Mouse (Mus musculus) heart, embryonic 15.5 days (tissue): ENCODE measurements around the gene Zc3h12c. TPM values are rescaled to one million over a fixed set of nuclear protein-coding genes. Genes with fewer than 3 reads are reported as not detected.
A peak's percentile ranks its signal among the peaks of the same experiment; 100 is the strongest.

Experiments used
- ATAC-seq: fragments of 200-750 bp; cut with Nextera tagmentation; replicated peaks from 2 replicates; pipeline ENCODE4 v1.8.0; 2017; ENCODE audit warnings: low read depth, moderate TSS enrichment; ENCODE audit not compliant: insufficient number of reproducible peaks, insufficient read depth, low FRiP score
- H3K27ac ChIP-seq: fragments of 300-500 bp; sonication (generic); 2 replicates; pipeline ENCODE4 v1.5.1; 2015; ENCODE audit warnings: mild to moderate bottlenecking, inconsistent platforms
- H3K27me3 ChIP-seq: fragments of 300-500 bp; sonication (generic); 2 replicates; pipeline ENCODE4 v1.6.1; 2015; ENCODE audit warnings: inconsistent platforms
- H3K36me3 ChIP-seq: fragments of 300-500 bp; sonication (generic); 2 replicates; pipeline ENCODE4 v1.6.1; 2015; ENCODE audit warnings: mild to moderate bottlenecking, inconsistent platforms
- H3K4me1 ChIP-seq: fragments of 300-500 bp; sonication (generic); replicated peaks from 2 replicates; pipeline ENCODE4 v1.6.1; 2015; ENCODE audit warnings: inconsistent platforms
- H3K4me2 ChIP-seq: fragments of 300-500 bp; sonication (generic); 2 replicates; pipeline ENCODE4 v1.6.1; 2015; ENCODE audit warnings: inconsistent platforms, mild to moderate bottlenecking, moderate library complexity
- H3K4me3 ChIP-seq: fragments of 300-500 bp; sonication (generic); 2 replicates; pipeline ENCODE4 v1.5.1; 2015; ENCODE audit warnings: mild to moderate bottlenecking, inconsistent platforms
- H3K9ac ChIP-seq: fragments of 300-500 bp; sonication (generic); 2 replicates; pipeline ENCODE4 v1.6.1; 2015; ENCODE audit warnings: mild to moderate bottlenecking, inconsistent platforms
- H3K9me3 ChIP-seq: fragments of 300-500 bp; sonication (generic); replicated peaks from 2 replicates; pipeline ENCODE4 v1.6.1; 2016; ENCODE audit warnings: inconsistent platforms
- WGBS: fragments of 180-500 bp; shearing (Covaris S2); methylation state at CpG from one replicate; pipeline ENCODE4 v1.1.7; 2015; ENCODE audit warnings: mixed read lengths; 5-methylcytosine and 5-hydroxymethylcytosine counted together
- polyA plus RNA-seq: library from polyadenylated mRNA; unstranded; fragments of >200 nt; fragmentation: Nextera tagmentation; extraction: Ambion mirVana; gene quantifications from 2 replicates; pipeline ENCODE4 v1.2.1, GENCODE M21; 2015

The Zc3h12c gene
- polyA plus RNA-seq, 1 experiment from 2014 or later: 2.2 TPM

GRCm38 (mm10) chr9:52102060-52102844 is 66.1 kb downstream of the Zc3h12c start:
- no peak overlapping the region for H3K9ac ChIP-seq
- H3K4me3 ChIP-seq: no peak overlapping the region
- WGBS: 44% methylated on average over 13 of the region's 13 CpGs
- peak; percentile 48 for ATAC-seq
- peak overlapping the region; percentile 46 for H3K27ac ChIP-seq
- no peaks in the 10 kb centered on the region for H3K36me3 ChIP-seq
- H3K4me2 ChIP-seq: peak overlapping the region; percentile 13; the same call in 1 of the 2 replicates
- no peaks in the 10 kb centered on the region for H3K27me3 ChIP-seq
- H3K4me1 ChIP-seq: peaks cover 15% of the 10 kb centered on the region
- H3K9me3 ChIP-seq: no peaks in the 10 kb centered on the region

- Histone ChIP-seq H3K4me1 (peaks cover 15% of the 10 kb centered on the region), H3K36me3 (no peaks in the 10 kb centered on the region), H3K4me2 (0 out of 2 replicates have a peak overlapping the region, but pooled peaks have one; percentile 5), H3K27me3 (no peaks in the 10 kb centered on the region), H3K9ac (no peak overlapping the region), H3K27ac (no peak overlapping the region), H3K4me3 (no peak overlapping the region), H3K9me3 (no peaks in the 10 kb centered on the region)
- no peak for ATAC-seq
- 81% methylated on average over 14 of the region's 14 CpGs for WGBS
Observed at GRCm38 (mm10) chr9:52100426-52100825, 67.9 kb downstream of the Zc3h12c start.

- ATAC-seq: 0 out of 2 replicates have a peak, but pooled peaks have one; percentile 50
- peaks cover 27% of the 10 kb centered on the region for H3K4me1 ChIP-seq
- WGBS: 2% methylated on average over 7 of the region's 7 CpGs
Observed at GRCm38 (mm10) chr9:52098600-52098999, 69.8 kb downstream of the Zc3h12c start.

GRCm38 (mm10) chr9:52097386-52097785 is 71.0 kb downstream of the Zc3h12c start:
- Histone ChIP-seq H3K27me3 (no peaks in the 10 kb centered on the region), H3K27ac (no peak overlapping the region), H3K4me3 (no peak overlapping the region), H3K9me3 (no peaks in the 10 kb centered on the region), H3K9ac (no peak overlapping the region), H3K36me3 (no peaks in the 10 kb centered on the region), H3K4me1 (peaks cover 32% of the 10 kb centered on the region), H3K4me2 (no peak overlapping the region)
- WGBS: 54% methylated on average over 1 of the region's 1 CpGs
- ATAC-seq: no peak

More at GRCm38 (mm10) chr9:52098600-52098999, 69.8 kb downstream of the Zc3h12c start:
- Histone ChIP-seq H3K36me3 (no peaks in the 10 kb centered on the region), H3K9ac (no peak overlapping the region), H3K4me2 (no peak overlapping the region), H3K4me3 (no peak overlapping the region), H3K27ac (no peak overlapping the region), H3K27me3 (no peaks in the 10 kb centered on the region), H3K9me3 (no peaks in the 10 kb centered on the region)

- no peak overlapping the region for H3K4me3 ChIP-seq
- H3K36me3 ChIP-seq: no peaks in the 10 kb centered on the region
- no peak for ATAC-seq
- no peaks in the 10 kb centered on the region for H3K27me3 ChIP-seq
- no peaks in the 10 kb centered on the region for H3K9me3 ChIP-seq
- no peak overlapping the region for H3K9ac ChIP-seq
- 66% methylated on average over 3 of the region's 3 CpGs for WGBS
- H3K27ac ChIP-seq: no peak overlapping the region
- no peak overlapping the region for H3K4me2 ChIP-seq
- peaks cover 32% of the 10 kb centered on the region for H3K4me1 ChIP-seq
Observed at GRCm38 (mm10) chr9:52095666-52096065, 72.7 kb downstream of the Zc3h12c start.

GRCm38 (mm10) chr9:52094471-52094980 is 73.8 kb downstream of the Zc3h12c start:
- Histone ChIP-seq H3K27ac (no peak overlapping the region), H3K9ac (no peak overlapping the region), H3K4me3 (no peak overlapping the region), H3K36me3 (peaks cover 6% of the 10 kb centered on the region; the same call in 1 of the 2 replicates), H3K27me3 (no peaks in the 10 kb centered on the region), H3K9me3 (no peaks in the 10 kb centered on the region), H3K4me1 (peaks cover 32% of the 10 kb centered on the region), H3K4me2 (no peak overlapping the region)
- 62% methylated on average over 10 of the region's 10 CpGs for WGBS
- ATAC-seq: no peak

GRCm38 (mm10) chr9:52094016-52094415 is 74.4 kb downstream of the Zc3h12c start:
- H3K27ac ChIP-seq: no peak overlapping the region
- 54% methylated on average over 5 of the region's 5 CpGs for WGBS

GRCm38 (mm10) chr9:52093108-52093507 is 75.3 kb downstream of the Zc3h12c start:
- Histone ChIP-seq H3K27me3 (no peaks in the 10 kb centered on the region), H3K4me2 (no peak overlapping the region), H3K4me3 (no peak overlapping the region), H3K36me3 (peaks cover 9% of the 10 kb centered on the region; the same call in 1 of the 2 replicates), H3K9me3 (no peaks in the 10 kb centered on the region), H3K9ac (no peak overlapping the region), H3K4me1 (peaks cover 32% of the 10 kb centered on the region), H3K27ac (0 out of 2 replicates have a peak overlapping the region, but pooled peaks have one; percentile 36)
- WGBS: 23% methylated on average over 8 of the region's 8 CpGs
- peak; percentile 47; the same call in 1 of the 2 replicates for ATAC-seq

More at GRCm38 (mm10) chr9:52094016-52094415, 74.4 kb downstream of the Zc3h12c start:
- Histone ChIP-seq H3K9me3 (no peaks in the 10 kb centered on the region), H3K36me3 (peaks cover 8% of the 10 kb centered on the region; the same call in 1 of the 2 replicates), H3K9ac (no peak overlapping the region), H3K4me1 (peaks cover 32% of the 10 kb centered on the region), H3K4me3 (no peak overlapping the region), H3K27me3 (no peaks in the 10 kb centered on the region), H3K4me2 (no peak overlapping the region)
- ATAC-seq: no peak

- Histone ChIP-seq H3K36me3 (peaks cover 17% of the 10 kb centered on the region; the same call in 1 of the 2 replicates), H3K4me2 (no peak overlapping the region), H3K4me3 (no peak overlapping the region), H3K9me3 (no peaks in the 10 kb centered on the region), H3K4me1 (peaks cover 32% of the 10 kb centered on the region), H3K27ac (no peak overlapping the region), H3K27me3 (no peaks in the 10 kb centered on the region), H3K9ac (no peak overlapping the region)
- 66% methylated on average over 5 of the region's 5 CpGs for WGBS
- ATAC-seq: no peak
Observed at GRCm38 (mm10) chr9:52092311-52092710, 76.1 kb downstream of the Zc3h12c start.

- H3K4me2 ChIP-seq: no peak overlapping the region
- ATAC-seq: no peak
- H3K9me3 ChIP-seq: no peaks in the 10 kb centered on the region
- no peaks in the 10 kb centered on the region for H3K27me3 ChIP-seq
- peaks cover 32% of the 10 kb centered on the region for H3K4me1 ChIP-seq
- H3K36me3 ChIP-seq: peaks cover 22% of the 10 kb centered on the region
- WGBS: 73% methylated on average over 9 of the region's 9 CpGs
- H3K9ac ChIP-seq: no peak overlapping the region
- no peak overlapping the region for H3K27ac ChIP-seq
- no peak overlapping the region for H3K4me3 ChIP-seq
Observed at GRCm38 (mm10) chr9:52091752-52092151, 76.6 kb downstream of the Zc3h12c start.

- Histone ChIP-seq H3K27me3 (no peaks in the 10 kb centered on the region), H3K4me2 (no peak overlapping the region), H3K4me1 (no peaks in the 10 kb centered on the region), H3K27ac (no peak overlapping the region), H3K36me3 (peaks cover 61% of the 10 kb centered on the region), H3K4me3 (no peak overlapping the region), H3K9me3 (no peaks in the 10 kb centered on the region), H3K9ac (no peak overlapping the region)
- no peak for ATAC-seq
- 77% methylated on average over 4 of the region's 4 CpGs for WGBS
Observed at GRCm38 (mm10) chr9:52082414-52082813, 86.0 kb downstream of the Zc3h12c start.
